Mouse (Mus musculus) olfactory bulb, adult 2 months (tissue): ENCODE results near the gene Efna5. TPM values are rescaled to one million over a fixed set of nuclear protein-coding genes. Genes with fewer than 3 reads are reported as not detected.

Experiments used
- H3K27ac ChIP-seq: fragments of 200-500 bp; 2 replicates; pipeline ENCODE4 v1.5.1; 2012; ENCODE audit warnings: low read depth, low read length; ENCODE audit not compliant: insufficient read depth
- H3K4me1 ChIP-seq: fragments of 200-500 bp; 2 replicates; pipeline ENCODE4 v1.6.1; 2012; ENCODE audit warnings: low read length; ENCODE audit not compliant: control insufficient read depth, insufficient read depth
- H3K4me3 ChIP-seq: fragments of 200-500 bp; 2 replicates; pipeline ENCODE4 v1.5.1; 2012; ENCODE audit warnings: mild to moderate bottlenecking, low read depth, low read length, moderate library complexity; ENCODE audit not compliant: insufficient read depth
- CTCF ChIP-seq: fragments of 200-500 bp; IDR thresholded peaks from 2 replicates; pipeline ENCODE4 v1.5.1; 2012; ENCODE audit warnings: low read depth, mild to moderate bottlenecking, low read length, moderate library complexity; ENCODE audit not compliant: insufficient read depth
- POLR2A ChIP-seq: fragments of 200-500 bp; IDR thresholded peaks from 2 replicates; pipeline ENCODE4 v1.6.1; 2012; ENCODE audit warnings: mild to moderate bottlenecking, low read depth, low read length, moderate library complexity; ENCODE audit not compliant: insufficient read depth
- WGBS: fragments of 180-500 bp; shearing (Covaris S2); methylation state at CpG from one replicate; pipeline ENCODE4 v1.1.7; 2018; 5-methylcytosine and 5-hydroxymethylcytosine counted together
- polyA plus RNA-seq: library from polyadenylated mRNA; stranded (reverse); fragments of >200 nt; gene quantifications from 2 replicates; pipeline ENCODE4 v1.2.4, GENCODE M21; 2012; ENCODE audit warnings: low replicate concordance; ENCODE audit not compliant: missing spikeins, insufficient read depth, insufficient read length

Efna5 gene
- polyA plus RNA-seq, 1 experiment = not detected

DNA sequence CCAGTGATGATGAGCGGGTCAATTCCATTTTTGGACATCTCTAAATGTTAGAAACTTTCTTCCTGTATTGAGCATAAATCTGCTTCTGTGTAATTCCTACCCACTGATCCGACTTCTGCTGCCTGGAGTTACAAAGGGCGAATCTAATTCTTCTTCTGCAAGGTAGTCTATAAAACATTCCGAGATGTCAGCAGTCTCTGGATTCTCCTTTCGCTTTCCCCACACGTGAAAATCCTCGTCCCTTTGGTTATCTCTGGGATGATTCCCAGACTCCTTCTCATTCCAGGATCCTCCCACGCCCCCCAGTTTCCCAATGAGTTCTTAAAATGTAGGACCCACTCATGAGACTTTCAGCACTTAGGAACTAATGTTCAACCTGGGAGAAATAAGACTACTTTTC, 229.4 kb downstream of the Efna5 start:
- TF ChIP-seq CTCF (no peak), POLR2A (no peak)
- Histone ChIP-seq H3K4me3 (no peak overlapping the region), H3K27ac (no peak overlapping the region), H3K4me1 (no peaks in the 10 kb centered on the region)
- 92% methylated on average over 8 of the region's 8 CpGs for WGBS

DNA sequence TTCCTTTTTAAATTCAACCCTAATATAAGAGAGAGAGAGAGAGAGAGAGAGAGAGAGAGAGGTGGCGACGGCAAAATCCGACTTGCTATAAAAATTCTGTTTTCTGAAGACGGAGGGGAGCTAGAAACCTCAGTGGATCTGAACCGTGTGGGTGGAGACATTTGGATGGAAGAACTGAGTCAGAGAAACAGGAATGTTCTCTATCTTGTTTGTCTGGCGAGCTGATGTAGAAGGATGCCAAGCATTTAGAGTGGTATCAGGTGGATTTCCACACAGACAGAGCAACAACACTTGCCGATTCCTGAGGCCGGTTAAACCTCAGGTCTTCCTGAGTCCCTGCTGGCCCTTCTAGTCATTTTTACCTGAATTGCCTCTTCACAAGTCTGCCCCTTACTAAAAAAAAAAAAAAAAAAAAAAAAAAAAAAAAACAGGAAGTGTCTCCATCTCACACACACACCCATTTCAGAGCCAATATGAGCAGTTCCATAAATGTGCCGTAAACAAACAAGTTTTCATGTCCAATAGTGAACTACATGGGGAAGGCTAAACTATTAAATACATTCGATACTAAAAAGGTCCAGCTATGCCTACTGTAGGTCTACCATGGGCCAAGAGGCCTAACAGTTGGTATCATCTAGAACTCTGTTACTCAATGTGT, 231.7 kb downstream of the Efna5 start:
- Histone ChIP-seq H3K4me3 (no peak overlapping the region), H3K27ac (no peak overlapping the region), H3K4me1 (no peaks in the 10 kb centered on the region)
- WGBS = 93% methylated on average over 10 of the region's 10 CpGs
- TF ChIP-seq CTCF (no peak), POLR2A (no peak)

DNA sequence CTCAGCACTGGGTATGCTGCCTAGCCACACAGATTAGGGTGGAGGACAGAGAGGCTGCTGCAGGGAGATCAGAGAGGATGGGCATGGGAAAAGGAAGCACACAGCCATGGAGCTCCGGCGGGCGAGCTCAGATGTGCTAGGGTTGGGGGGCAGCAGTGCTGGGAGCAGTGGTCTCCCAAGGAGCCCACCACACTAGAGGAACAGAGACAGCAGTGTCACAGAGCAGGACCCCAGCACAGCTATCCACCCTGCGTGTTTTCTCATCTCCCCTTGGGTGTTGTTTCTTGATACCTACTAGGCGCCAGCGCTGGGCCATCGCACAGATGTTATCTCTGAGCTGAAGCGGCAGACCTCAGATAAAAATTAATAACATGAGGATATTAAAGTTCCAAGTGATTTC, 234.3 kb downstream of the Efna5 start:
- 98% methylated on average over 8 of the region's 8 CpGs for WGBS
- Histone ChIP-seq H3K27ac (no peak overlapping the region), H3K4me1 (no peaks in the 10 kb centered on the region), H3K4me3 (no peak overlapping the region)
- no peak for TF ChIP-seq POLR2A
- TF ChIP-seq CTCF = no peak

GRCm38 (mm10) chr17:62642447-62643145, 238.5 kb downstream of the Efna5 start:
- Histone ChIP-seq H3K4me1 (no peaks in the 10 kb centered on the region), H3K27ac (no peak overlapping the region), H3K4me3 (no peak overlapping the region)
- WGBS = 78% methylated on average over 12 of the region's 12 CpGs
- no peak for TF ChIP-seq CTCF
- TF ChIP-seq POLR2A = no peak

DNA sequence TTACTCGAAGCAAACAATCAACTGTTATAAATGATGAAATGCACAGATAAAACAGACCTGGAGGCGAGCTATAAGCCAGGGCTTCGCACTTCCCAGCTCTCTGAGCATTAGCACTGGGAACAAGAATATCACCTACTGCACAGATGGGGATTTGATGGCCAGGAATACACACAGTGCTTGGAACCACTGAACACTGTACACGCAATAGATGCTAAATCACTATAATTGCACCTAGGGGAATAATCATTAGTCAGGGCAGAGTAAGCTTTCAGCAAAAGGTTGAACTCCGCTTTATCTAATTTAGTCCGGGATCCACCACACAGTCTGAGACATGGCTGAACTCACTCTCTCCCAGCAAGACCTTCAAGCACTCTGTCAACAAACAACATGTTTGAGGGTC, 240.5 kb downstream of the Efna5 start:
- WGBS = 90% methylated on average over 6 of the region's 6 CpGs
- no peaks in the 10 kb centered on the region for H3K4me1 ChIP-seq
- H3K4me3 ChIP-seq = no peak overlapping the region
- no peak overlapping the region for H3K27ac ChIP-seq
- TF ChIP-seq POLR2A (no peak), CTCF (no peak)

DNA sequence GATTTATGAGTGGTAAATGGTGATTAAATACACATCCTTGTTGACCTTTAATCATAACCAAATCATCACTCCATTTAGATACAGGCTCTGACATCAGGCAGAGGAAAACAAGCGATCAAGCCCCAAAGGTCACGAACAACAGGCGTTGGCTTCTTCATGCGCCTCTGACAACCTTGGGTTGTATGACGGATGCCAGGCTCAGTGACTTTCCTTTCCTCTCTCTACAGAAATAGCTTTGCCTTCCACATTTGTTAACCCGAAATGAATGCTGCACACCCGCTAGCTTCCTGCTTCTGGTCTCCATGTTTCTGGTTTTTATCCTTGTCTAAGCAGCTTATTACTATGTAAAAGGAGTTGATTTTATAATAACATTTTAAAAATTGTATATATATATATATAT, 244.2 kb downstream of the Efna5 start:
- Histone ChIP-seq H3K4me3 (no peak overlapping the region), H3K4me1 (no peaks in the 10 kb centered on the region), H3K27ac (no peak overlapping the region)
- 97% methylated on average over 7 of the region's 7 CpGs for WGBS
- no peak for TF ChIP-seq CTCF
- TF ChIP-seq POLR2A = no peak

DNA sequence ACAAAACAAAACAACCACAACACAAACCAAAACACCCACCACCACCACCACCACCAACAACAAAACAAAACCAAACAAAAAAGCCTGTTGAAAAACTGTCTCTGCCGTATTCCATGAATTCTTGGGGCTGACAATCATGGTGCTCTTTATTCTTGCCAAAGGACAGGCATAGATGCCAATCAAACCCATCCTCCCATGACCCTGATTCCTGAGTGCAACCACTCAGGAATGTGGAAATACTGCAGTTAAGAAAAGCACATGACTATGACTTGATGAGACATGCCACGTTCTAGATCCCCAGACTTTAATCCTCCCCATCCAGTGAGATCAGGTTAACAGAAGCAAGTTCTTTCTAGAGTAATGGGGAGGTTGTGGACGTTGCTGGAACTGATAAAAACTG, 246.2 kb downstream of the Efna5 start:
- Histone ChIP-seq H3K27ac (no peak overlapping the region), H3K4me3 (no peak overlapping the region), H3K4me1 (no peaks in the 10 kb centered on the region)
- 91% methylated on average over 3 of the region's 3 CpGs for WGBS
- no peak for TF ChIP-seq CTCF
- no peak for TF ChIP-seq POLR2A

- Histone ChIP-seq H3K27ac (no peak overlapping the region), H3K4me3 (no peak overlapping the region), H3K4me1 (no peaks in the 10 kb centered on the region; the same call in 1 of the 2 replicates)
- TF ChIP-seq CTCF (no peak), POLR2A (no peak)
- WGBS = 59% methylated on average over 1 of the region's 1 CpGs
Measured at GRCm38 (mm10) chr17:62628474-62628873, 252.6 kb downstream of the Efna5 start.

- Histone ChIP-seq H3K4me3 (no peak overlapping the region), H3K27ac (no peak overlapping the region), H3K4me1 (no peaks in the 10 kb centered on the region; the same call in 1 of the 2 replicates)
- TF ChIP-seq CTCF = no peak
- no peak for TF ChIP-seq POLR2A
- WGBS = 89% methylated on average over 1 of the region's 1 CpGs
Measured at GRCm38 (mm10) chr17:62627508-62627907, 253.6 kb downstream of the Efna5 start.
